Mouse (Mus musculus) cerebellum, postnatal 14 days (tissue): ENCODE results near the gene Gm17482.

Experiments used
- DNase-seq, 2 experiments: peaks; one replicate each; pipeline ENCODE4 v3.0.0; 2021; ENCODE audit warnings: mixed read lengths in 2 of 2

The Gm17482 gene

GRCm38 (mm10) chr6:115251531-115251985, 24.4 kb downstream of the Gm17482 start:
- DNase-seq: peak in 1 of 2 experiments; percentile 66

GRCm38 (mm10) chr6:115252099-115252873, 25.1 kb downstream of the Gm17482 start, which contains the start of gene Timp4:
TSS of gene Timp4 (minus strand) at chr6:115252205.
- peak in 1 of 2 experiments; percentile 42 for DNase-seq

- DNase-seq: no peak
Measured at GRCm38 (mm10) chr6:115255171-115255570, 28.0 kb downstream of the Gm17482 start.

- DNase-seq: peak; percentile 54 to 74
Measured at GRCm38 (mm10) chr6:115260507-115260906, 33.4 kb downstream of the Gm17482 start.

GRCm38 (mm10) chr6:115266791-115267190, 39.6 kb downstream of the Gm17482 start:
- no peak for DNase-seq

GRCm38 (mm10) chr6:115267916-115268315, 40.8 kb downstream of the Gm17482 start:
- peak; percentile 91 to 92 for DNase-seq

- no peak for DNase-seq
Measured at GRCm38 (mm10) chr6:115268551-115269385, 41.6 kb downstream of the Gm17482 start.

GRCm38 (mm10) chr6:115269561-115269960, 42.4 kb downstream of the Gm17482 start:
- no peak for DNase-seq

GRCm38 (mm10) chr6:115270085-115270484, 42.9 kb downstream of the Gm17482 start:
- DNase-seq: no peak

GRCm38 (mm10) chr6:115271326-115271725, 44.2 kb downstream of the Gm17482 start:
- no peak for DNase-seq

GRCm38 (mm10) chr6:115271866-115272271, 44.7 kb downstream of the Gm17482 start:
- peak; percentile 54 to 56 for DNase-seq

- no peak for DNase-seq
Measured at GRCm38 (mm10) chr6:115273346-115273745, 46.2 kb downstream of the Gm17482 start.

- no peak for DNase-seq
Measured at GRCm38 (mm10) chr6:115274705-115275104, 47.6 kb downstream of the Gm17482 start.

- no peak for DNase-seq
Measured at GRCm38 (mm10) chr6:115275116-115275815, 48.1 kb downstream of the Gm17482 start.

- DNase-seq: peak in 1 of 2 experiments; percentile 31
Measured at GRCm38 (mm10) chr6:115278086-115278485, 50.9 kb downstream of the Gm17482 start.

GRCm38 (mm10) chr6:115279639-115280038, 52.5 kb downstream of the Gm17482 start:
- DNase-seq: no peak

GRCm38 (mm10) chr6:115284153-115284552, 57.0 kb downstream of the Gm17482 start:
- no peak for DNase-seq

- DNase-seq: no peak
Measured at GRCm38 (mm10) chr6:115286441-115286840, 59.3 kb downstream of the Gm17482 start.

- DNase-seq: no peak
Measured at GRCm38 (mm10) chr6:115288223-115288622, 61.1 kb downstream of the Gm17482 start.

- DNase-seq: no peak
Measured at GRCm38 (mm10) chr6:115290561-115290960, 63.4 kb downstream of the Gm17482 start.

GRCm38 (mm10) chr6:115291068-115291467, 63.9 kb downstream of the Gm17482 start:
- DNase-seq: no peak

- DNase-seq: no peak
Measured at GRCm38 (mm10) chr6:115291823-115292222, 64.7 kb downstream of the Gm17482 start.

- DNase-seq: no peak
Measured at GRCm38 (mm10) chr6:115292621-115293020, 65.5 kb downstream of the Gm17482 start.
